Mouse (Mus musculus) spleen, adult 2 months (tissue): Measurements from ENCODE around the gene Olfr513.

Experiments
- CTCF ChIP-seq: fragments of 200-500 bp; IDR thresholded peaks from 2 replicates; pipeline ENCODE4 v1.5.1; 2011; ENCODE audit warnings: mild to moderate bottlenecking, inconsistent platforms; ENCODE audit not compliant: insufficient read depth, insufficient read length, insufficient replicate concordance; ENCODE audit errors: extremely low read depth
- POLR2A ChIP-seq: fragments of 200-500 bp; IDR thresholded peaks from 2 replicates; pipeline ENCODE4 v1.6.1; 2011; ENCODE audit warnings: low read depth, low read length, inconsistent platforms

GRCm38 (mm10) chr7:108713020-108713419, 37.8 kb upstream of the Olfr513 start, which contains the start of gene Olfr512:
- TF ChIP-seq CTCF (no peak), POLR2A (no peak)
